Mouse (Mus musculus): Measurements from ENCODE around the gene Hmcn2. TPM values are rescaled to one million over a fixed set of nuclear protein-coding genes. Genes with fewer than 3 reads are reported as not detected.

Gene Hmcn2
- total RNA-seq, 2 experiments from 2014 or later: 6.1 to 7.3 TPM

GRCm38 (mm10) chr2:31455418-31455817 lies 141.2 kb downstream of the Hmcn2 start:
- no peak for DNase-seq

DNA sequence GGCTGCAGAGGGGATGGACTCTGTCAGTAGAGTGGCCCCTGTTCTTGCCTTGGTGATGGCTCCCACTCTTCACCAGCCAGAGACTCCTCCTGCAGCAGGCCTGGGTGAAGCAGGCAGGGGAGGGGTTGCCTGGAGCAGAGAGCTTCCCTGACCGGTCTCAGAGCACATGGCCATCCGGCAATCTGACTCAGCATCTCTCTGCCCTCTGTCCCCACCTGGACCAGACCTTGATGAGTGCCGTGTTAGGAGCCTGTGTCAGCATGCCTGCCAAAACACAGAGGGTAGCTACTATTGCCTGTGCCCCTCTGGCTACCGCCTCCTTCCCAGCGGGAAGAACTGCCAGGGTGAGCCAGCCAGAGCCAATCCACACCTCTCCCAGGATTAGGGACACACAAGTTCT lies 144.2 kb downstream of the Hmcn2 start:
- no peak for DNase-seq

- no peak for DNase-seq
Measured at GRCm38 (mm10) chr2:31458989-31459936, 145.0 kb downstream of the Hmcn2 start.

DNA sequence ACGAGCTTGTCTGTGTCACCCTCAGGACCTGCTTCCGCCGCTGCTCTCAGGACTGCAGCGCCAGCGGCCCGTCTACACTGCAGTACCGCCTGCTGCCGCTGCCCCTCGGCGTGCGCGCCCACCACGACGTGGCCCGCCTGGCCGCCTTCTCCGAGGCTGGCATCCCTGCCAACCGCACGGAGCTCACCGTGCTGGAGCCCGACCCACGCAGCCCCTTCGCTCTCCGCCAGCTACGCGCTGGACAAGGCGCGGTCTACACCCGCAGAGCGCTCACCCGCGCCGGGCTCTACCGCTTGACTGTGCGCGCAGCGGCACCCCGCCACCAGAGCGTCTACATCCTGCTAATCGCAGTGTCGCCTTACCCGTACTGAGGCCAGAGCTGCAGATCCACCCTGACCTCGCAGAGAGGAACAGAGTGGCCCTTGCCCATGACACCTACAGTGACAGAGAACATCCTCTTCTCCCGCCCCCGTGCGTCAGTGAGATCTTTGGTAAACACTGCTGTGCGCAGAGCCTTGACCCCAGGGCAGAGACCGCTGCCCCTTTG lies 145.9 kb downstream of the Hmcn2 start:
- DNase-seq: no peak

- no peak for DNase-seq
Measured at GRCm38 (mm10) chr2:31460920-31461319, 146.7 kb downstream of the Hmcn2 start.

DNA sequence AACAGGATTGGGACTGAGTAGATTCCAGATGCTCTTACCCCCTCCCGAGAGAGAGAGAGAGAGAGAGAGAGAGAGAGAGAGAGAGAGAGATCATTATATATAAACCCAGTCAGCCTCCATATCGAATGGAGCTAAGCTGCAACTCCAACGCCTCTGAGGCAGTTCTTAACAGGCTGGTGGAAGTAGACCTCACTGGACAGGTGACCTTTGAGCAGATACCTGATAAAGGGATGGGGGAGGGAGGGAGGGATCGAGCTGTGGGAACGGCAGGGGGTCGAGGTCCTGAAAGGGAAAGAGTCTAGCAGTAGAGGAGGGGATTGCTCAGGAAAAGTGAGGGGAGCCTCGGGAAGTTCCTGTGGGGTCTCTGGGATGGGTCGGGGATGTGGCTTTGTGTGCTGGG lies 147.8 kb downstream of the Hmcn2 start:
- no peak for DNase-seq

- no peak for DNase-seq
Measured at GRCm38 (mm10) chr2:31463253-31463652, 149.0 kb downstream of the Hmcn2 start.

- DNase-seq: no peak
Measured at GRCm38 (mm10) chr2:31463696-31464528, 149.7 kb downstream of the Hmcn2 start.

DNA sequence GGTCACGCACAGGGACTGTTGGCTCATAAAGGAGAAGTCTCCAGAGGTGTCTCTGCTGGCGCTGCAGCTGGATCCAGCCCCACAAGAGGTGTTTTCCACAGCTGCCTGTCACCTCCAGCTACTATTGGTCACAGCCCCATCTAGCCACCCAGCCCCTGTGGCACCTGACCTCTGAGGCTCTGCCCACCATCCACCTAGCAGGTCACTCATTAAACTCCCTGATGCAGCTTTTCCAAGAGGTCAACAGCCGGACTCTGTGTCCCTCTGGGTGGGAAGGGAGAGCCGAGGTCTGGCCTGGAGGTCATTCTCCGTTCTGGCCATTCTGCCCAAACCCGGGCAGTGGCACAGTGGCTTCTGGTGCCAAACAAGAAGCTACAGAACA lies 150.3 kb downstream of the Hmcn2 start:
- no peak for DNase-seq

DNA sequence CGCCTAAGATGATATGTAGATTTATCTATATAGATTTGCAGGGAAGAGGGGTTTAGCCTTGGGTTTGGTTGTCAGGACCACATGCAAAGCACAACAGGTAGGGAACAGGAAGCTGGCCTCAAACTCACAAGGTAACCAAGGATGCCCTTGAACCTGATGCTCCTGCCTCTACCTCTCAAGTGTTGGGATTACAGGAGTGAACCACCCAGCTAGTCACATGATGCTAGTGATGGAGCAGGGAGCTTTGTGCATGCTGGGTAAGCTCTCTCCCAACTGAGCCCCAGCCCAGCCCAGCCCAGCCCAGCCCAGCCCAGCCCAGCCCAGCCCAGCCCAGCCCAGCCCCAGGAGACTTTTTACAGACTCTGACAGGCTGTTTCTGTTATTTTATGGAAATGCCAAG lies 153.2 kb downstream of the Hmcn2 start:
- no peak for DNase-seq

- no peak for DNase-seq
Measured at GRCm38 (mm10) chr2:31468857-31469256, 154.6 kb downstream of the Hmcn2 start.

GRCm38 (mm10) chr2:31469480-31469879 lies 155.3 kb downstream of the Hmcn2 start:
- no peak for DNase-seq

DNA sequence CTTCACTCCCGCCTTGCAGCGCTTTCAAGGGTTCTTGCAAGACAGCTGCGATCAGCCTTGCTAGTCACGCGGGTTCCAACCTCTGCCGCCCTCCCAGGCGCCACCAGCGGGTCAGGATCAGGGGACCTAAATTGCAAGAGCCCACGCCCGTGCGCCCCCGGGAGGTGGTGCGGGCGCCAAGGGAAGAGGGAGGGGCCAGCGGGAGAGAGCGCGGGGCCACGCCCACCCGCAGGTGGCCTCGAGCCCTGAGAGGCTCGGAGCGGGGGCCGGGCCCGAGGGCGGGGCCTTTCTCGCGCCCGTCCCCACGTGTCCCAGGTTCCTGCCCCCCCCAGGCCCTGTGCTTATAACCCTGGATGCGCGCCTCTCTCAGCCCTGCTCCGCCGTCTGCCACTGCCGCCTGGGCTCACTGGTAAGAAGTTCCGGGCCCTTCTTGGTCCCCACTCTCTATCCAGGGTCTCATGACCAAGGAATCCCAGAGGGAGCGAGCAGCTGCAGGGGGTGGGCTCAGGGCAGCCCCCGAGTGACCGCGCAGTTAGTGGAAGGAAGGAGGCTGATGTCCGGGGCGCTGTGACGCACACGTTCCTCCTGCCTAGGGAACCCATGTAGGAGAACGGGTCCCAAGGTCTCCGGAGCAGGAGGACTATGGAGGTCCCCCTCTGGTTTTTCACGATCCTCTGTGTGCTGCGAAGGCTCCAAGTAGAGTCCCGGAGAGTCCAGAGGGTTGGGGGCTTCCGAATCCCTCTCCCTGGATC lies 155.9 kb downstream of the Hmcn2 start, which contains the start of gene Ass1:
Gene Ass1, plus strand, starts transcription at position 277 of the 752 bp plus-strand sequence.
- peak; percentile 78 to 88 for DNase-seq

DNA sequence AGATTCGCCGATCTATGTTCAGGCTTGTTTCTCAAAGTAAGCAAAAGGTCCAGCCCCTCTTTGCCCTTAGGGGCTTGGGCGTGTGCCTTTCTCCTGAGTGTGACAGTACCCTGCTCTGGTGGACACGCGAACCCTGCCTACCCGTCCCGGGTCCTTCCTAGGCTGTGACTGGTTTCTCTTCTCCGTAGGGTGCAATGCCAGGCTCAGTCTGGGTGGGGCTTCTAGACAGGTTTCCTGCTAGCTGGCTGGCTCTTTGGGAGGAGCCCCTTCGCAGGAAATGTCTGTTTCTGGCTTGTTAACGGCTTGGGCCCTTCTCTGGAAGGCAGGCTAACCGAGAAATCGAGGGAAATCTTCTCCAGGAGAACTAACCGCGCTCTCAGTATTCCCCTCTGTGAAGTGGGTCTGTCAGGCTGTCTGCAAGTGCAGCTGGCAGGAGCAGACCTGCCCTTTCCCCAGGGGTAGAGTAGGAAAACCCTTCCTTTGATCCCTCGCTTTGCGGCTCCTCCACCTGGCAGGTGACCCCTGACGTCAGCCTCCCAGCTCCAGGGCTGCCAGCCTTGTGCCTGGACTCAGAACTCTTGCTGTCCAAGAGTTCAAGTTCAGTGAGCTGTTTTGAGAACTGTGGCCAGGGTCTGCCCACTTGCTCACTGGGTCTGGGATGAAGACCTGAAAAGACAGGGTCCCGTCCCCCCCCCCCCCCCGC lies 156.6 kb downstream of the Hmcn2 start:
- DNase-seq: peak; percentile 56 to 57

DNA sequence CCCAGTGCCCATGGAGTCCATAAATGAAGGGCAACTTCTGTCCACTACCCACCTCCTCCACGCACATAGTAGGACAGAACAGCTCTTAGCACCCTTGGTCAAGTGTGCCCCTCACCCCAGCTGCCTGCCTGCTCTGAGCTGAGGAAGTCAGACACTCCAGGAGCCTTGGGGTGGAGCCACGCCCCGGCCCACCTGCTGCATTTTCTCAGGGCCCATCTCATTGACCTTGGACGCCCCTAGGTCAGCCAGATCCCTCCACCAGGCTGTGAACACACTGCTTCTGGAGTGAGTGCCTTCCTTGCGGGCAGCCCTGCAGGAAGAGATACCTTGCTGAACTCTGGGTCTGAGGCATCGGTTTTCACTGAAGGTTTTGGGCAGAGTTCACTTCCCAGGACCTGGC lies 157.4 kb downstream of the Hmcn2 start:
- DNase-seq: no peak

GRCm38 (mm10) chr2:31472406-31473065 lies 158.3 kb downstream of the Hmcn2 start:
- DNase-seq: peak; percentile 37 to 78

- DNase-seq: no peak
Measured at GRCm38 (mm10) chr2:31473941-31474340, 159.7 kb downstream of the Hmcn2 start.

DNA sequence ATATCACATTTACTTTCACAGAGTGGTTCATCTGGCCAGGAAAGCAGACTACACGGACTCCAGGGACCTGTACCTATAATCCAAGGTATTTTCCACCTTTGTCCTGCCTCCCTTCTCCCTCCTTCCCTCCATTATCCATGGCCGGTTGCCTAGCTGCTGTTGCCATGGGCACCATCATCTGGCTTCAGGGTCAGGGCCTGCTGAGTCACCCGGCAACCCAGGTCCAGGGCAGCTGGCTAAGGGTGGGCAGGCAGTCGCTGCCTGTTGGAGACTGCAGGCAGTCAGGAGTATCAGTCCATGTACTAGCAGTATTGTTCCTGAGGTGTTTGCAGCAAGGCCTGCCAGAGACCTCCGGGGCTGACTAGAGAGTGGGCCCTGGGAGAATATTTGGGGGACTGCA lies 160.5 kb downstream of the Hmcn2 start:
- no peak for DNase-seq

GRCm38 (mm10) chr2:31476107-31476820 lies 162.0 kb downstream of the Hmcn2 start:
- no peak for DNase-seq

All from heart, adult 18-20 months (tissue).